Mouse (Mus musculus): ENCODE measurements around the gene Igfbp7. TPM values are rescaled to one million over a fixed set of nuclear protein-coding genes. Genes with fewer than 3 reads are reported as not detected.

Igfbp7 gene
- polyA plus RNA-seq, 1 experiment from 2014 or later: 5.1 TPM

- H3K27me3 ChIP-seq (ENCODE audit: poor library complexity, severe bottlenecking): no peaks in the 10 kb centered on the region
- WGBS: 85% methylated on average over 9 of the region's 9 CpGs
- no peaks in the 10 kb centered on the region for H3K36me3 ChIP-seq (replicated peaks)
- DNase-seq (ENCODE audit: extremely low spot score, low spot score): no peak
- peaks cover 18% of the 10 kb centered on the region; the same call in 1 of the 2 replicates for H3K4me1 ChIP-seq
- no peaks in the 10 kb centered on the region for H3K9me3 ChIP-seq
- H3K4me3 ChIP-seq: no peak overlapping the region
- no peak overlapping the region for H3K27ac ChIP-seq
Observed at GRCm38 (mm10) chr5:77384724-77385123, 23.1 kb downstream of the Igfbp7 start.

- H3K27me3 ChIP-seq (ENCODE audit: poor library complexity, severe bottlenecking): no peaks in the 10 kb centered on the region
- no peak for DNase-seq (ENCODE audit: extremely low spot score, low spot score)
- no peaks in the 10 kb centered on the region for H3K36me3 ChIP-seq (replicated peaks)
- no peak overlapping the region for H3K4me3 ChIP-seq
- no peak overlapping the region for H3K27ac ChIP-seq
- no peaks in the 10 kb centered on the region for H3K9me3 ChIP-seq
- peaks cover 20% of the 10 kb centered on the region; the same call in 1 of the 2 replicates for H3K4me1 ChIP-seq
- 92% methylated on average over 5 of the region's 5 CpGs for WGBS
Observed at GRCm38 (mm10) chr5:77383799-77384554, 23.9 kb downstream of the Igfbp7 start.

GRCm38 (mm10) chr5:77381686-77382085 lies 26.2 kb downstream of the Igfbp7 start:
- H3K27me3 ChIP-seq (ENCODE audit: poor library complexity, severe bottlenecking): no peaks in the 10 kb centered on the region
- H3K4me1 ChIP-seq: peaks cover 20% of the 10 kb centered on the region; the same call in 1 of the 2 replicates
- no peak overlapping the region for H3K4me3 ChIP-seq
- 84% methylated on average over 5 of the region's 5 CpGs for WGBS
- no peak for DNase-seq (ENCODE audit: extremely low spot score, low spot score)
- H3K36me3 ChIP-seq (replicated peaks): no peaks in the 10 kb centered on the region
- H3K27ac ChIP-seq: no peak overlapping the region
- H3K9me3 ChIP-seq: no peaks in the 10 kb centered on the region

GRCm38 (mm10) chr5:77381283-77381682 lies 26.6 kb downstream of the Igfbp7 start:
- Histone ChIP-seq H3K9me3 (no peaks in the 10 kb centered on the region), H3K4me1 (peaks cover 20% of the 10 kb centered on the region; the same call in 1 of the 2 replicates), H3K36me3 (replicated peaks) (no peaks in the 10 kb centered on the region), H3K27ac (no peak overlapping the region), H3K27me3 (ENCODE audit: poor library complexity, severe bottlenecking) (no peaks in the 10 kb centered on the region), H3K4me3 (no peak overlapping the region)
- 91% methylated on average over 7 of the region's 7 CpGs for WGBS
- DNase-seq (ENCODE audit: extremely low spot score, low spot score): no peak

- H3K27ac ChIP-seq: no peak overlapping the region
- H3K4me1 ChIP-seq: peaks cover 20% of the 10 kb centered on the region; the same call in 1 of the 2 replicates
- no peaks in the 10 kb centered on the region for H3K27me3 ChIP-seq (ENCODE audit: poor library complexity, severe bottlenecking)
- no peak for DNase-seq (ENCODE audit: extremely low spot score, low spot score)
- H3K36me3 ChIP-seq (replicated peaks): no peaks in the 10 kb centered on the region
- no peaks in the 10 kb centered on the region for H3K9me3 ChIP-seq
- 89% methylated on average over 17 of the region's 17 CpGs for WGBS
- H3K4me3 ChIP-seq: no peak overlapping the region
Observed at GRCm38 (mm10) chr5:77380321-77380901, 27.4 kb downstream of the Igfbp7 start.

GRCm38 (mm10) chr5:77379434-77380135 lies 28.3 kb downstream of the Igfbp7 start:
- H3K27ac ChIP-seq: no peak overlapping the region
- no peaks in the 10 kb centered on the region for H3K27me3 ChIP-seq (ENCODE audit: poor library complexity, severe bottlenecking)
- DNase-seq (ENCODE audit: extremely low spot score, low spot score): no peak
- no peaks in the 10 kb centered on the region for H3K36me3 ChIP-seq (replicated peaks)
- WGBS: 76% methylated on average over 14 of the region's 14 CpGs
- no peaks in the 10 kb centered on the region for H3K9me3 ChIP-seq
- no peak overlapping the region for H3K4me3 ChIP-seq
- peaks cover 19% of the 10 kb centered on the region; the same call in 1 of the 2 replicates for H3K4me1 ChIP-seq

GRCm38 (mm10) chr5:77378027-77378426 lies 29.8 kb downstream of the Igfbp7 start:
- WGBS: 82% methylated on average over 3 of the region's 3 CpGs
- no peaks in the 10 kb centered on the region for H3K27me3 ChIP-seq (ENCODE audit: poor library complexity, severe bottlenecking)
- no peaks in the 10 kb centered on the region for H3K36me3 ChIP-seq (replicated peaks)
- H3K9me3 ChIP-seq: no peaks in the 10 kb centered on the region
- H3K4me3 ChIP-seq: no peak overlapping the region
- no peak for DNase-seq (ENCODE audit: extremely low spot score, low spot score)
- H3K4me1 ChIP-seq: peaks cover 13% of the 10 kb centered on the region; the same call in 1 of the 2 replicates
- H3K27ac ChIP-seq: no peak overlapping the region

GRCm38 (mm10) chr5:77375546-77375945 lies 32.3 kb downstream of the Igfbp7 start:
- no peaks in the 10 kb centered on the region for H3K27me3 ChIP-seq (ENCODE audit: poor library complexity, severe bottlenecking)
- H3K36me3 ChIP-seq (replicated peaks): no peaks in the 10 kb centered on the region
- WGBS: 80% methylated on average over 4 of the region's 4 CpGs
- H3K27ac ChIP-seq: no peak overlapping the region
- H3K9me3 ChIP-seq: no peaks in the 10 kb centered on the region
- H3K4me1 ChIP-seq: peaks cover 9% of the 10 kb centered on the region
- DNase-seq (ENCODE audit: extremely low spot score, low spot score): no peak
- no peak overlapping the region for H3K4me3 ChIP-seq

GRCm38 (mm10) chr5:77374945-77375344 lies 32.9 kb downstream of the Igfbp7 start:
- no peak for DNase-seq (ENCODE audit: extremely low spot score, low spot score)
- Histone ChIP-seq H3K4me3 (no peak overlapping the region), H3K36me3 (replicated peaks) (no peaks in the 10 kb centered on the region), H3K4me1 (peaks cover 9% of the 10 kb centered on the region), H3K27ac (no peak overlapping the region), H3K27me3 (ENCODE audit: poor library complexity, severe bottlenecking) (no peaks in the 10 kb centered on the region), H3K9me3 (no peaks in the 10 kb centered on the region)
- WGBS: 89% methylated on average over 3 of the region's 3 CpGs

GRCm38 (mm10) chr5:77372778-77373177 lies 35.1 kb downstream of the Igfbp7 start:
- 79% methylated on average over 6 of the region's 6 CpGs for WGBS

GRCm38 (mm10) chr5:77372242-77372641 lies 35.6 kb downstream of the Igfbp7 start:
- no peak for DNase-seq (ENCODE audit: extremely low spot score, low spot score)

More at GRCm38 (mm10) chr5:77372778-77373177, 35.1 kb downstream of the Igfbp7 start:
- no peak for DNase-seq (ENCODE audit: extremely low spot score, low spot score)
- Histone ChIP-seq H3K27me3 (ENCODE audit: poor library complexity, severe bottlenecking) (peaks cover 10% of the 10 kb centered on the region), H3K9me3 (no peaks in the 10 kb centered on the region), H3K36me3 (replicated peaks) (no peaks in the 10 kb centered on the region), H3K4me1 (peaks cover 6% of the 10 kb centered on the region), H3K27ac (no peak overlapping the region), H3K4me3 (no peak overlapping the region)

GRCm38 (mm10) chr5:77370378-77370892 lies 37.4 kb downstream of the Igfbp7 start:
- 85% methylated on average over 5 of the region's 5 CpGs for WGBS
- DNase-seq (ENCODE audit: extremely low spot score, low spot score): no peak
- Histone ChIP-seq H3K27ac (no peak overlapping the region), H3K27me3 (ENCODE audit: poor library complexity, severe bottlenecking) (peaks cover 20% of the 10 kb centered on the region), H3K36me3 (replicated peaks) (no peaks in the 10 kb centered on the region), H3K4me1 (peaks cover 6% of the 10 kb centered on the region), H3K9me3 (no peaks in the 10 kb centered on the region), H3K4me3 (no peak overlapping the region)

More at GRCm38 (mm10) chr5:77372242-77372641, 35.6 kb downstream of the Igfbp7 start:
- no peaks in the 10 kb centered on the region for H3K36me3 ChIP-seq (replicated peaks)
- no peaks in the 10 kb centered on the region for H3K9me3 ChIP-seq
- peaks cover 6% of the 10 kb centered on the region for H3K4me1 ChIP-seq
- no peak overlapping the region for H3K4me3 ChIP-seq
- 85% methylated on average over 7 of the region's 7 CpGs for WGBS
- peaks cover 14% of the 10 kb centered on the region for H3K27me3 ChIP-seq (ENCODE audit: poor library complexity, severe bottlenecking)
- no peak overlapping the region for H3K27ac ChIP-seq

All from forebrain, embryonic 10.5 days (tissue).